Mouse (Mus musculus): ENCODE data around the gene Map2k7.

- TF ChIP-seq CTCF (IDR thresholded peaks at IDR 0.05; ENCODE audit: low read depth, low read length) (peak; percentile 19), POLR2A (IDR thresholded peaks at IDR 0.05; ENCODE audit: insufficient read depth, low read length) (no peak), EP300 (IDR thresholded peaks at IDR 0.05; ENCODE audit: insufficient read depth, low read depth, low read length) (no peak)
Observed at GRCm38 (mm10) chr8:4254001-4254400, 15.5 kb downstream of the Map2k7 start.

All from ES-Bruce4 (cell line).